Mouse (Mus musculus): ENCODE results near the gene Pdzd2. TPM values are rescaled to one million over a fixed set of nuclear protein-coding genes. Genes with fewer than 3 reads are reported as not detected.
"Not testable (repeated sequence)": the region's sequence is repeated elsewhere in the genome, so short reads cannot be mapped to it uniquely, and the experiment has no call there.

Pdzd2 gene
- polyA plus RNA-seq, 1 experiment from 2014 or later: 33.2 TPM

DNA sequence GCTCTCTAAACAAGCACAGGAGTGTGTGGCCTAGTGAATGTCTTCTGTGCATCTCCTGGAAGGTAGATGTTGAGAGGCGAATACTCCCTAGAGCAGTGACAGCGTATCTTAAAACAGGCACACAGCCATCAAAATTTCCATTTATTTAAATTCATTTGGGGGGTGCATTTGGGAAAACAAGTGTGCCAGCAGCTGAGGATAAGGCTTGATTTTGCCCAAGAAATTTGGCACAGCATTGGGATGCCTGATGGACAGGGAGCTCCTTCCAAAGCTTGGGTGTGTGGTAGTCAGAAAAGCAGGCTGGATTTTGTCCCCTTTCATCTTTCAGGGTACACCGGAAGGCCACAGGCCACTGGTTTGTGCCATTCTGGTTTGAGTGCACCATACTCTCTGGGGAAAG lies 369.6 kb downstream of the Pdzd2 start:
- no peak for ATAC-seq (ENCODE audit: low read depth)
- Histone ChIP-seq H3K4me2 (ENCODE audit: low read depth, low read length) (no peak overlapping the region), H3K27ac (ENCODE audit: low read length) (no peak overlapping the region), H3K9ac (ENCODE audit: low read length) (no peak overlapping the region), H3K36me3 (ENCODE audit: control insufficient read depth, insufficient read depth, low read length) (no peaks in the 10 kb centered on the region), H3K4me3 (ENCODE audit: low read length) (no peak overlapping the region), H3K27me3 (ENCODE audit: control insufficient read depth, insufficient read depth, low read depth, low read length) (no peaks in the 10 kb centered on the region), H3K4me1 (replicated peaks; ENCODE audit: control insufficient read depth, insufficient read depth, low read length) (peaks cover 6% of the 10 kb centered on the region), H3K9me3 (ENCODE audit: control insufficient read depth, low read length) (no peaks in the 10 kb centered on the region)
- WGBS: 95% methylated on average over 3 of the region's 3 CpGs

DNA sequence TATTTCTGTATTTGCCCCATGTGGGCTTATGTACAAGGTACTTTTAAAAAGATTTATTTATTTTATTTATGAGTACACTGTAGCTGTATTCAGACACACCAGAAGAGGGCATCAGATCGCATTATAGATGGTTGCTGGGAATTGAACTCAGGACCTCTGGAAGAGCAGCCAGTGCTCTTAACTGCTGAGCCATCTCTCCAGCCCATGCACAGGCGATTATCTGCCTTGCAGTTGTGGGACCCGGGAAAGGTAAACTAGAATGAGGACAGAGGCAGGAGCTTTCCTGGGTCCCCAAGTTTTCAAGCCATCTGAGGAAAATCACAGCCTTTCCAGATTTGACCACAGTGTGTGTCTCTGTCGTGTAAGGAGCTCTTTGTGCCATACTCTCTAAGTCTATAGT lies 370.9 kb downstream of the Pdzd2 start:
- WGBS: 80% methylated on average over 4 of the region's 4 CpGs
- Histone ChIP-seq H3K9ac (ENCODE audit: low read length) (no peak overlapping the region), H3K27me3 (ENCODE audit: control insufficient read depth, insufficient read depth, low read depth, low read length) (no peaks in the 10 kb centered on the region), H3K4me2 (ENCODE audit: low read depth, low read length) (no peak overlapping the region), H3K4me1 (replicated peaks; ENCODE audit: control insufficient read depth, insufficient read depth, low read length) (peaks cover 6% of the 10 kb centered on the region), H3K4me3 (ENCODE audit: low read length) (no peak overlapping the region), H3K9me3 (ENCODE audit: control insufficient read depth, low read length) (no peaks in the 10 kb centered on the region), H3K36me3 (ENCODE audit: control insufficient read depth, insufficient read depth, low read length) (no peaks in the 10 kb centered on the region), H3K27ac (ENCODE audit: low read length) (no peak overlapping the region)
- ATAC-seq (ENCODE audit: low read depth): no peak

DNA sequence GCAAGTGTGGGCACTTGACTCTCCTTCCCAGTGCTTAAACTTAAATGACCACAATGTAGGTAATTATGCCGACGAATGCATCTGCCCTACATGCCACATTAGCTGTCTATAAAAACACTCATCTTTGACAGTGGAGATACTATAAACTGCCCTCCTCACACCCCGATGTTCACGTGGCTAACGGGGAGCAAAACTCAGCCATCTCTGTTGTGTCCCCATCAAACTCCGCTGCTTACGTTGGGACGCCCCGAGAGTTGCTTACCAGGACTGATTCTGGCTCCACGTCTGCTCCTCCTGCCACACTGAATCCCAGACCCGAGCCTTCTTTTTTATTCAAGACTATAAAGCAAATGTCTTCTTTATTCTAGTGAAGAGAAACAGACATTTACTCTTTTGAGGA lies 371.4 kb downstream of the Pdzd2 start:
- H3K27ac ChIP-seq (ENCODE audit: low read length): no peak overlapping the region
- H3K4me2 ChIP-seq (ENCODE audit: low read depth, low read length): no peak overlapping the region
- no peaks in the 10 kb centered on the region for H3K36me3 ChIP-seq (ENCODE audit: control insufficient read depth, insufficient read depth, low read length)
- no peak overlapping the region for H3K4me3 ChIP-seq (ENCODE audit: low read length)
- H3K9ac ChIP-seq (ENCODE audit: low read length): no peak overlapping the region
- 82% methylated on average over 11 of the region's 11 CpGs for WGBS
- peaks cover 6% of the 10 kb centered on the region for H3K4me1 ChIP-seq (replicated peaks; ENCODE audit: control insufficient read depth, insufficient read depth, low read length)
- ATAC-seq (ENCODE audit: low read depth): no peak
- H3K27me3 ChIP-seq (ENCODE audit: control insufficient read depth, insufficient read depth, low read depth, low read length): no peaks in the 10 kb centered on the region
- no peaks in the 10 kb centered on the region for H3K9me3 ChIP-seq (ENCODE audit: control insufficient read depth, low read length)

DNA sequence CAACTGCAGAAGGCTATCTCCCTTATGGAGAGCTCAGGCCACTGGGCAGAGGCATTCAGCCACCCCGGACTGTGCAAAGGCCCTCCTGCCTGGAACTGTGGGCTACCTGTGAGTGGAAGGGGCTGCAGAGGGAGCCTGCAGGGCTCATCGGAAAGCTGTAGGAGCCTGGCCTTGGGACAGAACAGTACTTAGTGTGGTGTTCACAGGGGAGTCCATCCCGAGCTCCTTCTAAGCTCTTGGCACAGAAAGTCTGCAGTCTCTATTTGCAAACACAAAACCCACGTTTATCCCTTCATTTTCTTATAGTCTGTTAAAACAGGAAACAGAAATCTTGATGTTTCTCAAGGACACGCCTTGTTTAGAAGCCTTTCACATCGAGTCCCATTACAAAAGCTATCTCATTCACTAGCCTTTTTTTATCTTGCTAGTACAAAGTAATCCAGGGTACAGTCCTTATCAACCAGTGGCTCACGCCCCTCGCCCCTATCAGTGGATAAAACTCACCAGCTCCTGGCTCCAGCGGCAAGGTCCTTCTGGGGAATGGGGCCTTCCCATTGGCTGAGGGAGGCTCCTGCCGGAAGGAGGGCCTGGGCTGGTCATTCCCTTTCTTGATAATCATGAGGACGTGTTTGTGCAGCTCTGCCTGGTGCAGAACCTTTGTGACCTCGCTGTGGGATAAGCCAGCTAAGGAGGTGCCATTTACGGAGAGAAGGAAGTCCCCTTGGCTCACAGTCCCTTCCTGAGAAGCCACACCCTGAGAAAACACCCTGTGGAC lies 372.2 kb downstream of the Pdzd2 start:
- Histone ChIP-seq H3K4me2 (ENCODE audit: low read depth, low read length) (no peak overlapping the region), H3K27me3 (ENCODE audit: control insufficient read depth, insufficient read depth, low read depth, low read length) (no peaks in the 10 kb centered on the region), H3K27ac (ENCODE audit: low read length) (no peak overlapping the region), H3K4me3 (ENCODE audit: low read length) (no peak overlapping the region), H3K36me3 (ENCODE audit: control insufficient read depth, insufficient read depth, low read length) (no peaks in the 10 kb centered on the region), H3K9ac (ENCODE audit: low read length) (no peak overlapping the region), H3K4me1 (replicated peaks; ENCODE audit: control insufficient read depth, insufficient read depth, low read length) (peaks cover 6% of the 10 kb centered on the region), H3K9me3 (ENCODE audit: control insufficient read depth, low read length) (no peaks in the 10 kb centered on the region)
- 37% methylated on average over 13 of the region's 13 CpGs for WGBS
- ATAC-seq (ENCODE audit: low read depth): peak; percentile 51

DNA sequence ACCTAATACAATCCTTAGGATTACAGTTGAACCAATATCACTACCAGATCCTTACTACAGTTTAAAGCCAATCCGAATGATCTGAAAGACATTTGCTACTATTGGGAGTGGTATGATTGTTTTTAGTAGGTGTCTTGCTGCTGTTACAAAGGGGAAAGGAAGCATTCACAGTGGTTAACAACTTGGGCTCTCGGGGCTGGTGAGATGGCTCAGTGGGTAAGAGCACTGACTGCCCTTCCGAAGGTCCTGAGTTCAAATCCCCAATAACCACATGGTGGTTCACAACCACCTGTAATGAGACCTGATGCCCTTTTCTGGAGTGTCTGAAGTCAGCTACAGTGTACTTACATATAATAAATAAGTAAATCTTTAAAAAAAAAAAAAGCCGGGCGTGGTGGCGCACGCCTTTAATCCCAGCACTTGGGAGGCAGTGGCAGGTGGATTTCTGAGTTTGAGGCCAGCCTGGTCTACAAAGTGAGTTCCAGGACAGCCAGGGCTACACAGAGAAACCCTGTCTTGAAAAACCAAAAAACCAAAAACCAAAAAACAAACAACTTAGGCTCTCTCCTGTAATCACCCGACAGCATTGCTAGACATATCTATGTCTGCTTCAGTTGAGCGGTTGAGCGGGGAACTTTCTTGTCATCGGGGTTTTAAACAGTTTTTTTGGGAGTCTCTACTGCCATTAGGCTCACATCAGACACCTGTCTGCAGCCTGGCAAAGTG lies 373.0 kb downstream of the Pdzd2 start:
- not testable (repeated sequence) for H3K27ac ChIP-seq (ENCODE audit: low read length); ATAC-seq (ENCODE audit: low read depth); H3K27me3 ChIP-seq (ENCODE audit: control insufficient read depth, insufficient read depth, low read depth, low read length); H3K4me1 ChIP-seq (replicated peaks; ENCODE audit: control insufficient read depth, insufficient read depth, low read length); H3K36me3 ChIP-seq (ENCODE audit: control insufficient read depth, insufficient read depth, low read length); H3K4me2 ChIP-seq (ENCODE audit: low read depth, low read length); H3K9ac ChIP-seq (ENCODE audit: low read length); H3K4me3 ChIP-seq (ENCODE audit: low read length); H3K9me3 ChIP-seq (ENCODE audit: control insufficient read depth, low read length)
- WGBS: 90% methylated on average over 11 of the region's 11 CpGs

DNA sequence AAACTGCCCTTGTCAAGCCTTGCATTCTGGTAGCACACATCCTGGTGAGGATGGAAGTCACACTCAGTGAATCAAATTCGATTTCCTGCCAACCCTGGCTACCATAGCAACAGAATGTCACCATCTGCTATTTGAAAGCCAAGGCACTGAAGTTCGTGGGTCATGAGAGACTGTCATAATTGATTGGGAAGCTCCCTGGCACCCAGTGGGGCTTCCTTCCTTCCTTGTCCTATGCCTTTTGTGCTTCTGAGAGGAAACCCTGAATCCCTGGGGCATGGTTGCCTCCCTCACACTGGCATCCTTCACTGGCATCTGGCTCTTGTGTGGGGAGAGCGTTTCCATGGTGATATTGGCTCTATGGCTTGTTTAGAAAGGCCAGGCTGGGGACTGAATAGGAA lies 373.7 kb downstream of the Pdzd2 start:
- WGBS: 34% methylated on average over 3 of the region's 3 CpGs
- no peaks in the 10 kb centered on the region for H3K36me3 ChIP-seq (ENCODE audit: control insufficient read depth, insufficient read depth, low read length)
- no peak overlapping the region for H3K27ac ChIP-seq (ENCODE audit: low read length)
- H3K9me3 ChIP-seq (ENCODE audit: control insufficient read depth, low read length): no peaks in the 10 kb centered on the region
- ATAC-seq (ENCODE audit: low read depth): no peak
- no peak overlapping the region for H3K9ac ChIP-seq (ENCODE audit: low read length)
- no peak overlapping the region for H3K4me3 ChIP-seq (ENCODE audit: low read length)
- peaks cover 6% of the 10 kb centered on the region for H3K4me1 ChIP-seq (replicated peaks; ENCODE audit: control insufficient read depth, insufficient read depth, low read length)
- no peak overlapping the region for H3K4me2 ChIP-seq (ENCODE audit: low read depth, low read length)
- no peaks in the 10 kb centered on the region for H3K27me3 ChIP-seq (ENCODE audit: control insufficient read depth, insufficient read depth, low read depth, low read length)

DNA sequence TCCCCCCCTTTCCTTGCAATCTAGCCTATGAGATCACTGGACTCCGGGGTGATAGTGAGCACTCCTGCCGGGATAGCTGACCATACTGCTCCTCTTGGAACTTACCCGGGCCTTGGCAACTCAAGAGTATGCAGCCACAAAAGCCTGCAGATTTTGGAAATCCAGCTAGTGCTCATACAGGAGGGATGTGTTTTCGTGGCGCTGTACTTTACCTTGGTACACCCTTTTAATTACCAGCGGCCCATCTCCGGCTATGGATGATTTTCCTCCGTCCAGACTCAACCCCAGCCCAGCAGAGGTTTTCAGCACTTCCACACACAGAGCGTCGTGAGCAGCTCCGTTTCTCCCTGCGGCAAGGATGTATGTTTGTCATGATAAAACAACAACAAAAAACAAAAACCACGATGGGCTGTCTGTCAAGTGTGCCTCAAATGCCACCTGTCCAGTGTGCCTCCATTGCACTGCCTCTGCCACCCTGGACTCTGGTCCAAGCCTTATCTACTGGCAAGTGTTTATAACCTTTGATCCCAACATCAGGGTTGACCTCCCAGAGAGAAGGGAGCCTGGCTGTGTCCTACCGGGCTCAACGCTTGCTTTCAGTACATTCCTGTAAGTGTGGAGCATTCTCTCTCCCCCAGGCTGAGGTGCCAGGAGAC lies 374.2 kb downstream of the Pdzd2 start:
- peaks cover 6% of the 10 kb centered on the region for H3K4me1 ChIP-seq (replicated peaks; ENCODE audit: control insufficient read depth, insufficient read depth, low read length)
- WGBS: 62% methylated on average over 15 of the region's 15 CpGs

DNA sequence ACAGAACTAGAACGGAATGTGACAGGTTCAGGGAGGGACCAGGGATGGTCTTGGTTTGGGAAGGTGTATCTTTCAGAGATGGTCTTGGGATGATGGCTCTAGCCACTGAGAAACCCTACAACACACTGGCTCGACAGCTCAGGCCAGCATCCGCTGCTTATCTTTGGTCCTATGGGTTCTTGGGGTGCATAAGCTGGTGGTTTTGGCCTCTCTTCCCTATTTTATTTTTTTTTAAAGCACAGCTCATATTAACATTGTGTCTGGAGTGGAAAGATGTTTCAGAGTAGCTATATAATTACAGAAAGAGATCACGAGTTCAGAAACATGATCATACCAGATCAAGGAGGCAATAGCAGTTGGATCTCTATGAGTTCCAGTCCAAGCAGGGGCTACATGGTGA lies 375.6 kb downstream of the Pdzd2 start:
- Histone ChIP-seq H3K4me3 (ENCODE audit: low read length) (no peak overlapping the region), H3K9me3 (ENCODE audit: control insufficient read depth, low read length) (no peaks in the 10 kb centered on the region), H3K27ac (ENCODE audit: low read length) (no peak overlapping the region), H3K4me2 (ENCODE audit: low read depth, low read length) (no peak overlapping the region), H3K4me1 (replicated peaks; ENCODE audit: control insufficient read depth, insufficient read depth, low read length) (peaks cover 6% of the 10 kb centered on the region), H3K27me3 (ENCODE audit: control insufficient read depth, insufficient read depth, low read depth, low read length) (no peaks in the 10 kb centered on the region), H3K36me3 (ENCODE audit: control insufficient read depth, insufficient read depth, low read length) (no peaks in the 10 kb centered on the region), H3K9ac (ENCODE audit: low read length) (no peak overlapping the region)
- no peak for ATAC-seq (ENCODE audit: low read depth)
- 80% methylated on average over 4 of the region's 4 CpGs for WGBS

More for the DNA sequence above, 374.2 kb downstream of the Pdzd2 start:
- H3K9me3 ChIP-seq (ENCODE audit: control insufficient read depth, low read length): no peaks in the 10 kb centered on the region
- no peaks in the 10 kb centered on the region for H3K36me3 ChIP-seq (ENCODE audit: control insufficient read depth, insufficient read depth, low read length)
- H3K4me2 ChIP-seq (ENCODE audit: low read depth, low read length): no peak overlapping the region
- no peaks in the 10 kb centered on the region for H3K27me3 ChIP-seq (ENCODE audit: control insufficient read depth, insufficient read depth, low read depth, low read length)
- no peak overlapping the region for H3K9ac ChIP-seq (ENCODE audit: low read length)
- no peak for ATAC-seq (ENCODE audit: low read depth)
- no peak overlapping the region for H3K4me3 ChIP-seq (ENCODE audit: low read length)
- no peak overlapping the region for H3K27ac ChIP-seq (ENCODE audit: low read length)

DNA sequence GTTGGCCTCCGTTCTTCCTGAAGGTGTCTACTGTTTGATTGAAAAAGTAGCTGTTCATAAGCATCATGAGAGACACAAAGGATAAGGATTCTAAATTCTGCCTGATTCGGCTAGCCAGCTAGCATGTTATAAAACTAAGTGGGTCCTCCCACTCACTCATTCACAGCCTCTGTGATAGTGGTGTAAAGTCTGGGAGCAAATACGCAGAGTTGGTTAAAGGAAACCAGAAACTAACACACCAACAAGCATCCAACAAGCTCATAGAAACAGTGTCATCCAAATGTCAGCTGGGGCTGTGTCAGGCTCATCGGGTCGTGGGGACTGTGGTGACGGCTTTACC lies 377.1 kb downstream of the Pdzd2 start:
- Histone ChIP-seq H3K9me3 (ENCODE audit: control insufficient read depth, low read length) (no peaks in the 10 kb centered on the region), H3K27ac (ENCODE audit: low read length) (no peak overlapping the region), H3K4me1 (replicated peaks; ENCODE audit: control insufficient read depth, insufficient read depth, low read length) (peaks cover 5% of the 10 kb centered on the region), H3K27me3 (ENCODE audit: control insufficient read depth, insufficient read depth, low read depth, low read length) (no peaks in the 10 kb centered on the region), H3K9ac (ENCODE audit: low read length) (no peak overlapping the region), H3K36me3 (ENCODE audit: control insufficient read depth, insufficient read depth, low read length) (no peaks in the 10 kb centered on the region), H3K4me3 (ENCODE audit: low read length) (no peak overlapping the region), H3K4me2 (ENCODE audit: low read depth, low read length) (no peak overlapping the region)
- 81% methylated on average over 6 of the region's 6 CpGs for WGBS
- ATAC-seq (ENCODE audit: low read depth): no peak

All from lung, embryonic 16.5 days (tissue).